Mouse (Mus musculus) gonadal fat pad, adult 2 months (tissue): ENCODE data around the gene D130052B06Rik. TPM values are rescaled to one million over a fixed set of nuclear protein-coding genes. Genes with fewer than 3 reads are reported as not detected.

Experiments used
- DNase-seq: peaks from one replicate; pipeline ENCODE4 v3.0.0-alpha.2; 2012; ENCODE audit warnings: low read depth
- polyA plus RNA-seq: library from polyadenylated mRNA; depleted of rRNA; stranded (reverse); fragments of >200 nt; gene quantifications from 2 replicates; pipeline ENCODE4 v1.2.3, GENCODE M21; 2012; rRNA removed

The D130052B06Rik gene
- polyA plus RNA-seq, result 0.19 and 0.49 TPM in 2 replicates

DNA sequence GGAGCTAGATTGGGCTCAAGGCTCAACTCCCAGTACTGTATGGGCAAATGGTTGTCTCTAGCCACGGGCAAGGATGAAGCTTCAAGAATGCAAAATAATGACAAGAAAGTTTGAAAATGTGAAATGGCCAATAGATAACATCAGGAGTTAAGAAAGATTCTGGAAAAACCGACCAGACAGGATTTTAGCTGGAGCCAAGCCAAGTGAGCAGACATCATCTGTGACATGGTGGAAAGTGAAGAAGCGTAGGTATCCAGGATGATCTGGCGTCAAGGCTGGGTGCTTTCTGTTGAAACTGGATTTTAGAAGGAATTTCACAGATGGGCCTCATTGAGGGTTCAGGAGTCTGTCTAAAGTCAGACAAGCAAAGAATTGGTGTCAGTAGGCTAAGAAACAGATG is at the start of gene D130052B06Rik:
Gene D130052B06Rik, plus strand, starts transcription at position 317 of the 400 bp plus-strand sequence.
- DNase-seq, result peak; percentile 40

DNA sequence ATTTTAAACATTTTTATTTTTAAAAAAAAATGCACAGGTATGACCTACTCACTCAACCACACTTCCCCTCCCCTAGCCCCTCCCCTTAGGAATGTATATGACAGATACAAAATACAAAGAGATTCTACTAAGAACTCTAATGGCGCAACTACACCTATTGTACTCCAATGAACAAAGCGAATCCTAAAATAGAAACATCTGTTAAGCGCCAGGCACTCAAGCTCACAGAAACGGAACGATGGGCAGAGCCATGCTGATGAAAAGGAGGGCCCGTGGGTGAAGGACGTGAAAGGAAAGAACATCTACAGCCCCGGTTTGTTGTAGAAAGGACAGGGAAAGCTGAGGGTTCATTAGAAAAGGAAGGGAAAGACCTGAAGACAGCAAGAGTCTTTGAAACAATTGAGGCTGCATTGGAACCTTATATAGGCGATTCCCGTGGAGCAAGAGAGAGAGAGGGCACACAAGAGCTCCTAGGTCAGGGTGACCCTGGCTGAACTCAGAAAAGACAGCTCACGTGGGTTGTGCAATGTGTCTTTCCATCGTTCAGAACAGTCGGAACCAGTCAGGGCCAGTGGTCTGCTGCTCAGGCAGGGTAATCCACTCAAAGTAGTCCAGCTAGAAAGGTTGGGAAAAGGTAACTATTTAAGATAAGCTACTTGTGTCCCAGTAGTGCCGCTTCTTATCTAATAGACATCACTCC is 48.1 kb upstream of the D130052B06Rik start:
- no peak for DNase-seq

DNA sequence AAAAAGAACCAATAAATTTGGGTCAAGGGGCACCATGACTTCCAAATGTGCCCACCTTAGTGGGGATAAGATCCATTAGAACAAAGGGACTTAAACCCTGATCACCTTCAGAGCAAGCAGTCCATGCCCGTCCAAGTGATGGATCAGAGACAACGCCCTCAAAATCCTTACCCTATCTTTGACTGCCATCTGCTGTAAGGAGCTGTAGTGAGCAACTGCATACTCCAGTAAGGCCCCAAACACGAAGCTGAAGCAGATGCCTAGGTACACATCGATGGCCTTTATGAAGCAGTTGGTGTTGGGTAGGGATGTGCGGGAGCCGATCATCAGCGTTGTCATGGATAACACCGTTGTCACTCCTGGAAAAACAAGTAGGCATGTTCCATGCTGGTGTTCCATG is 45.0 kb upstream of the D130052B06Rik start:
- no peak for DNase-seq

DNA sequence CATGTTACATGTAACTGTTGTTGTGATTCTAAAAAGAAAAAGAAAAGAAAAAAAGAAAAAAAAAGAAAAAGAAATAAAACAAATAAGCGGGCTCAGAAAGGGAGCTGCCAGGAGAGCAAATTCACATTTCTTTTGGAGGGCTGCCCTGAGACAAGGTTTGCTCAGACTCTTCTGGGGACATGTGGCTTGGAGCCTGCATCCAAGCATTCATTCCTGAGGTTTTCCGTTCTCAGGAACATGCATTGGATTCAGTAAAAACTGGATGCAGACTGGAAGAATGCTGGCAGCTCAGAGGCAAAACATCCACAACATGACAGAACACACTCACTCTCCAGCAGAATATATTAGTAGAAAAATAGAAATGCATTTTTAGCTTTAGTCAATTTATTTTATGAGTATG is 35.2 kb upstream of the D130052B06Rik start:
- DNase-seq, result no peak

DNA sequence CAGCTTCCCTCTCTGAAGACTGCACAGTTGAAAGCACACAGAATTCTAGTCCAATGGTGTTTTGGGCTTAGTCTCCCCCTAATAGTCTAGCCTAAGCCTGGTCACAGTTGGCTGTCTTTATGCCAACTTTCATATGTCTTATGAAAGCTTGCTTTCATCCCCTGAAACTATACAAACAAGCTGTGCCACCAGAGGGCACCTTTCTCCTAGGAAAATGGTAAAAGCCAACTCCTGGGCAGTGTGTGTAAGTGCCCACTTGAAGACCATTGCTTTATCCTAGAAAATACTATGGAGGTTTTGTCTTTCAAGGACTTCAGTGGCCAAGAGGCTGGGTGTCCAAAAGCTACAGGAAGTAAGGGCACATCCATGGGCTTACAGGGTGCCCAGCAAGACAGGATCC is 28.7 kb upstream of the D130052B06Rik start:
- DNase-seq, result no peak

DNA sequence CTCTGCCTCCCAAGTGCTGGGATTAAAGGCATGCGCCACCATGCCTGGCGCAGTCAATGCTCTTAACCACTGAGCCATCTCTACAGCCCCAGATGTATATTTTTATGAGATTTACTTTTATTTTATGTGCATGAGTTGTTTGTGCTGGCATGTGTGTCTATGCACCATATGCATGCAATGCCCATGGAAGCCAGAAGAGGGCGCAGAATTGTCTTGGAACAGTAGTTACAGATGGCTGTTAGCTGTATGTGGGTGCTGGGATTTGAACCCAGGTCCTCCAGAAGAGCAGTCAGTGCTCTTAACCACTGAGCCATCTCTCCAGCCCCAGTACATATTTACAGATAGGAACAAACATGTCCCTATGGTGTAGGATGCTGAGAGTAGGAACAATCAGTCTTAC is 24.2 kb upstream of the D130052B06Rik start:
- no peak for DNase-seq

DNA sequence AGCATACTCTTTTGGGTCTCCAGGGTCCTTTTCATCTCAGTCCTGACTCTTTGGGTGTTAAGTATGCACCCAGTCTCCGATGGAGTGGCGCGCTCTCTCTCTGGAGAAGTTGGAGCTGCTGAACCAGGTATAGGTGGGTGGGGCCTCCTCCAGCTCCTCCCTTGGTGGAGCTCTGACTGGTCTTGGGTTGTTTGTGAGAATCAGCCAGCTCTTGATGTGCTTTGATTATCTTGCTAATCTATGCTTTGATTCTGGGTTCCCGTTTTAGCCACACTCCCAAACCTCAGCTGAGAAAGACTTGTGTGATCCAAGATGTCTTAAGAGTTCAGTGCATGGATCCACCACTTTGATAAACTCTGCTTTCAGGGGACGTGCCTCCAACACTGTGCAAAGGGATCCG is 20.2 kb upstream of the D130052B06Rik start, which contains the start of gene Gabrp:
Gene Gabrp, minus strand, starts transcription at position 101 of the 400 bp plus-strand sequence.
- no peak for DNase-seq

DNA sequence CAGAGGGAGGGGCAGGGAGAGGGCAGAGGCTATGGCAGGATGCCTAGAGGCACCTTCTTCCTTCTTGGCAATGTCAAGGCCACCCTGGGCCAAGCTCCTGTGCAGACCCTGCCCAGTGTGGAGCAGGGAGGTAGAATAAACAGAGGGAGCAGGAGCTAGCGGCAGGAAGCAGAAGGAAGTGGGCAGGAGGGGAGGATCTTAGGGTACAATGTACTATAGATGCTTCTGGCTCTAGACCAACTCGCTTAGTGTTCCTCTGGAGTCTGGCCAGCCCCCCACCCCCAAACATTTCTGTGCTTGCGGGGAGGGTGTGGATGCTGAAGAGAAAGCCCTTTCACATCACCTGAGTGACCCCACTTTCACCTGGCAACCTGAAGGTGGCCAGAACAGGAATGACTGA is 19.5 kb upstream of the D130052B06Rik start:
- no peak for DNase-seq

DNA sequence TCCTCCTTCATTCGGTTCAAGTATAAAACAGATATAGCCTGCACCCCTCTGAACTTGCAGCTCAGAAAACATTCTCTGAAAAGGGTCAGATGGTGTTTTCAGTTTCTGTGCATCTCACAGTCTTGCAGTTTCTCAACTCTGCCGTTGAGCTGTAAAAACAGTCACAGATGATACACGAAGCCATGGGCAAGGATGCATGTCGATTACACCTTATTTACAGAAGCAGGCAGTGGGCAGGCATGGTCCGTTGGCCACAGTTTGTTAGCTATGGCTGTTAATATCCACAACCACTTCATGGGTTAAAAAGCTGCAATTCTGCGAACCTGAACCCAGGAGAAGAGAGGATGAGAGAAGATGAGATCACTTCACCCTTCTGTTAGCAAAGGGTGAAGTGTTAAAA is 12.5 kb upstream of the D130052B06Rik start:
- DNase-seq, result no peak

DNA sequence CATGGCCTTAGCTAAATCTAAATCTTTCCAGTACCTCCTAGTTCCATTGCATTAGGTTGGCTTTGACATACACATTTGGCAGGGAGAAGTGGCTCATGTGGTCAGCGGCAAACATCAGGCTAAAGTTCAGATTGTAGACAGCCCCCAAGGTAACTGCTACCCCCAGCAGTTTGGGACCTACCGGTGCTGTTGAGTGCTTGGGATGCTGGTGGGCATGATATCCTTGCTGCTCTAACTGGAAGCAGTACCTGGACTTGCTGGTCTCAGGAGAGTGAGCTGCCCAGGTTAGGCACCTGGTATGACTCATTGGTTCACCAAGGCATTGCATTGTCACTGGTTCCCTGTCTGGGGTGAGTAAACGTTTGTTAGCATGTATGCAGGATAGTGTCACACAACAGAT is 8.3 kb upstream of the D130052B06Rik start:
- DNase-seq, result no peak

DNA sequence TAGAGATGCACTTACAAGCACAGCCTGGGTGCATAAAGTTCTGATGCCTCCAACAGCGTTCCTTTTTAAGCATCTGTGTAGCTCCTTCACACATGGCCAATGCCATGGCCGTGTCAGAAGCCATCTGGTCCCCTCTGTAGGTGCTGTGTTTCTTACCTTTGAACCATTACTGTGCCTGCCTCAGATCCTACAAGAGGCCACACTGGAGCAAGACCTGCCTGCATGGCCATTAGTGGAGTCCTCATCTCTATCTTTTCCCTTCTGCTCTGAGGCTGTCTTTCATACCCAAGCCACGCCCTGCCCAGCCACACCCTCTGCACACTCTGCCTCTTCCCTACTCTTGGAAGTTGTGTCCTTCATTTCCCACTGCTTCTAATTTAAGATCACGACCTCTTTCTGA is 6.3 kb upstream of the D130052B06Rik start:
- no peak for DNase-seq

DNA sequence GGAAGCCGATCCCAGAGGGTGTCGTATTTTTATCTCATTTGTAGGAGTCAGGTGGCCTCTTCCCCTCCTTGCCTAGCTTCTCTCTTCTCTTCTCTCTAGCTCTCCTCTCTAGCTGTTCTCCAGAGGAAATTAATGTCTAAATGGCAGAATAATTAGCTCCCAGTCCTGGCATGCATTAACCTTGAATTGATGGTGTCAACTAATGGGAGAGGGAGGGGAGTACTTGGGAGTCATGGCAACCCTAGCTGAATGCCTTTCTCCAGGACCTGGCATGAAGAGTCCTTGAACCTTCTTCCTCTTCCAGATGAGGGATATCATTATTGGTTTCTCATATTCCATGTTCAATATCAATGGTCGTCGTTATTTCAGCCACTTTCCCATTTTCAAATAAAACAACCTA is 2.4 kb upstream of the D130052B06Rik start:
- no peak for DNase-seq

DNA sequence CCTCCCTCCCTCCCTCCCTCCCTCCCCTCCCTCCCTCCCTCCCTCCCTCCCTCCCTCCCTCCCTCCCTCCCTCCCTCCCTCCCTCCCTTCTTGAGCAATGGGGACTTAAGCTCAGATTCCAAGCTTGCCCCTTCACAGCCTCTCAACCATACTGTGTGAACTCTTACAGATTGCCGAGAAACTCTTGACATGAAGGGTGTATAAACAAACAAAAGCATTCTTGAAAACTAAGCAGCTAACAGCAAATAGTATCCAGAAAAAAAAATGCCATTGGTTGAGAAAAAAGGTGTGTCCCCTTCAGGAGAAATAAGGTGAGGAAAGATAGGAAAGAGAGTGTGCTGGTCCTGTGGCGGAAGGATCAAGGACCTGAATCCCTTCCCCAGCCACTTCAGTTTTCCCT is 4.1 kb downstream of the D130052B06Rik start:
- DNase-seq, result no peak

DNA sequence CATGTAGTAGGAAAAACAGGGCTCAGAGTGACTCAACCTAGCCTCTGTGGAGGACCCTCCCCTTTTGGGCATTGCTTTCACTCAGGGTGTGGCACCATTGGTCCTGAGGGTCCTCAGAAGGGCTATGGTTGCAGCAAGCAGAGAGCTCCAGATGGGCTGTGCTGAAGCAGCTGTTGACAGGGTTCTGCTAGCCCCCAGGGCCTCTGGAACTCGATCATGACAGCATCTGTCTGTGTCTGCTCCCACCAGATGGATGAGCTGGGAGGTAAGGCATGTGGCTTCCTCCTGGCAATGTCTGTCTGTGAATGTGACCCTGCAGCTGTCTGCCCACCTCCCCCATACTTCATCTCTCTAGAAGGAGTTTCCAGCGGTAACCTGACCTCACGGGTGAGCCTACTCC is 8.7 kb downstream of the D130052B06Rik start:
- DNase-seq, result no peak

DNA sequence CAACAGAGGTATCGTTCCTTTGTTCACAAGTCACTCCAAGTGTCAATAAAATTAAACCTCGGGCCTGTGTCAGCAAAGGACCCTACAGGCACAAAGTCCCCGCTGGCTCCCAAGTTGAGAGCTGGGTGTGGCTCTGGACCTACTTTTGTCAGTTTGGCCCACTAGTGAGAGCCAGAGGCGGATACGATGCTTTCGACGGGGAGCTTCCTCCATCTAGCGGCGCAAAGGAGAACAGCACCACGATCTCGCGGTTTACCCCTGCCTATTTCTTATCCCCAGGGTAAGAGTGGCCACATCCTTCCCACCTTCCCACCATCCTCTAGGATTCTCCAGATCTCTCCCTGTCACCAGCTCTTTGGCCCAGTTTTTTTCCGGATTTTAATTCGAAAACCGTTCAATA is 15.1 kb downstream of the D130052B06Rik start:
- DNase-seq, result no peak

DNA sequence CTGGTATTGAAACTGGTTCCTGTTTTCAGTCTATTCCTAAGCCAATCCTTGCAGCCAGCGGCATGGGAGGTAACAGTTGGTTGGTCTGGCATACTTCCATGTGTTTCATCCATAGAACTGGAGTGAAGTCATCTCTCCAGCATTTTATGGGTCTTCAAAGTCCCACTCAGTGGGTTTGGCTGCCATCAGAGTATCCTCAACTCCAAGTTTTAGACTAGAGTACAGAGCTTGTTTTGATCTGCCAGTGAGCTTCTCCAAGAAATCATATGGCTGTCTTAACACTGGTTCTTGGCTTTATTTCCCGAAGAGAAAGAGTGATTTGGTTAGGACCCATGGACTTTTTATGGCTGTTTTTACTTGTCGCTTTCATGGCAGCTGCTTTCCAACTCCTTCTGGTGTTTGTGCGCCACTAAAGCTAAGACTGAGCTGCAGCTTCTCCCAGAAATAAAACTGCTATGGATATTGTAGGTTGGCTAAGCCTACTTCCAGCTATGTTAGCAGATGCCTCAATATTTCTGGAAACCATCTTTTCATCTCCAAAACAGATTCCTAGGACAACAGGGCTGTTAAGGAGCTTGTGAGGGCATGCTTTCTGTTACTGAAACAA is 28.1 kb downstream of the D130052B06Rik start:
- no peak for DNase-seq

DNA sequence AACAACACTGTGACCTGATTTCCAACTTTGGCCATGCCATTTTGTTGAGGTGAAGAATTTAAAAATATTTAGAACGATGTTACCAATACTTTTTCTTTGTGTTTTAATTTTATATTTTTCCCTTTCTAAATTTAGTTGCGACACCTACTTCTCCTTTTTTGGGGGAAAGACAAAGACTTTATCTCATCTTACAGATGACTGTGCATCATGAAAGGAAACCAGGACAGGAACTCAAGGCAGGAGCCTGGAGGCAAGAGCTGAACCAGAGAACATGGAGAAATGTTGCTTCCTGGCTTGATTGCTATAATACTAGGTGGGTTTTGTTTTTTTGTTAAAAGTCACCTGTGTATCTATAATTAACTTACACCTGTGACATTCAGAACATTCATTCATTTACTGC is 38.0 kb downstream of the D130052B06Rik start:
- DNase-seq, result no peak

DNA sequence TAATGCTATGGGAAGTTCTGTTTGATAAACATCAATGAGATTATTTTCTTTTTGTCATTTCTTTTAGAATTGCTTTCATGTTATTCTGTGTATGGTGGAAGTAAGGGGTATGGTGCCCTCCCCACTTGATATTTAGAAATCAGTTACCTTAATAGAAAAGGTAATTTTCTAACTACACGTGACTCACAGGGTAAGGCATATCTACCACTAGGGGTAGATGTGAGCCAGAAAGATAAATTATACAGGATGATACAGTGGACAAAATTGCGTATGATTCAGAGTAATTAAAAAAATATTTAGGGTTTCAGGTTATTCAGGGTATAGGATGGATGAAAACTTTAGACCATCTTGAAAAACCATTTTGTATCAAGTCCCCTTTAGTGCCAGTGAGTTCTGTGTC is 50.3 kb downstream of the D130052B06Rik start:
- DNase-seq, result no peak

DNA sequence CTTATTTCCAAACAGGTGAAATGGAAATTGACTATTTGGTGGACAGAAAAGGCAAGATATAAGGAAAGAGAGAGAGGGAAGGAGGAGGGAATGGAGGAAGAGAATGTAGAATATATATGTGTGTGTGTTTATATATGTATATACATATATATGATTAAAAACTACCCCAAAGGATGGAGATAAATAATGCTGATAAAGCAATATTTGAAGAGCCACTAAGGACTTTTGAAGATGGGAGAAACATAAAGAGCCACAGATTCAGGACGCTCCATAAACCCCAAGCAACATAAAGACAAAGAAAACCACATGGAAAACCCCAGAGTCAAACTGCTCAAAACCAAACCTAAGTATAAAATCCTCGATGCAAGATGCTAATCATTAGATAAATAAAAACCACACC is 55.4 kb downstream of the D130052B06Rik start:
- DNase-seq, result no peak

DNA sequence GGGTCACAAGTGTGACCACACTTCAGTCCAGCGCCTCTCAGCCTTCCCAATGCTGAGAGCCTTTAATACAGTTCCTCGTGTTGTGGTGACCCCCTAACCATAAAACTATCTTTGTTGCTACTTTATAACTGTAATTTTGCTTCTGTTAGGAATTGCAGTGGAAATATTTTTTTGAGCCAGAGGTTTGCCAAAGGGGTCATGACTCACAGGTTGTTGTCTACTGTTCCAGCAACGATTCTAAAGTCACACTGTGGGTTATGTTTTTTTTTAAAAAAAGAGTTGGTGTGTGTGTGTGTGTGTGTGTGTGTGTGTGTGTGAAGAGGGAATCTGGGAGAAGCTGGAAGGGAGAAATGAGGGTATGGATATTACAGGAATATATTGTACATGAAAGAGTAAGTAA is 56.1 kb downstream of the D130052B06Rik start:
- DNase-seq, result no peak

DNA sequence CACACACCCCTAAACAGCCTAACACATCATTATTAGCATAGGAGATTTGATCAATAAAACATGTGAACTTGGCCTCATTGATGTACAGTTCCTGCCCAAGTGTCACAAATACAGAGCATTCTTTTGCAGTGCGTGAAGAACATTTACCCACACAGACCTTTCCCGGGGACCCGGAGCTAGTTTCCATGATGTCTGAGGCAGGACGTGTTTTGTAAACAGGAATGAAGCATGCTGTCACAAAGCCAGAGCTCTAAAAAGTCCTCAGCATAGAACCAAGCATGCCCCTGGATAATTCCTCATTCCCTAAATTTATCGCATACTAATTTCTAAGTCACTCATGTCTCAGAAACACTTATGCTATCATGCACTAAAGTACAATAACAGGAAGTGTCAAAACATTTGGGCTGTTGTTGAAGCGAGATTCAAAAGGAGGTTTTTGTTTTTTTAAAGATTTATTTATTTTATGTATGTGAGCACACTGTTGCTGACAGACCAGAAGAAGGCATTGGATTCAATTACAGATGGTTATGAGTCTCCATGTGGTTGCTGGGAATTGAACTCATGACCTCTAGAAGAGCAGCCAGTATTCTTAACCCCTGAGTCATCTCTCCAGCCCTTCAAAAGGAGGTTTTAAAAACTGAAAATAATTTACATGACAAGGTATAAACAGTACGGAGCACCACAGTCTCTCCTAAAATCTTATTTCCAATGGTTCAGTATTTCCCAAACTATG is 56.9 kb downstream of the D130052B06Rik start:
- DNase-seq, result no peak

DNA sequence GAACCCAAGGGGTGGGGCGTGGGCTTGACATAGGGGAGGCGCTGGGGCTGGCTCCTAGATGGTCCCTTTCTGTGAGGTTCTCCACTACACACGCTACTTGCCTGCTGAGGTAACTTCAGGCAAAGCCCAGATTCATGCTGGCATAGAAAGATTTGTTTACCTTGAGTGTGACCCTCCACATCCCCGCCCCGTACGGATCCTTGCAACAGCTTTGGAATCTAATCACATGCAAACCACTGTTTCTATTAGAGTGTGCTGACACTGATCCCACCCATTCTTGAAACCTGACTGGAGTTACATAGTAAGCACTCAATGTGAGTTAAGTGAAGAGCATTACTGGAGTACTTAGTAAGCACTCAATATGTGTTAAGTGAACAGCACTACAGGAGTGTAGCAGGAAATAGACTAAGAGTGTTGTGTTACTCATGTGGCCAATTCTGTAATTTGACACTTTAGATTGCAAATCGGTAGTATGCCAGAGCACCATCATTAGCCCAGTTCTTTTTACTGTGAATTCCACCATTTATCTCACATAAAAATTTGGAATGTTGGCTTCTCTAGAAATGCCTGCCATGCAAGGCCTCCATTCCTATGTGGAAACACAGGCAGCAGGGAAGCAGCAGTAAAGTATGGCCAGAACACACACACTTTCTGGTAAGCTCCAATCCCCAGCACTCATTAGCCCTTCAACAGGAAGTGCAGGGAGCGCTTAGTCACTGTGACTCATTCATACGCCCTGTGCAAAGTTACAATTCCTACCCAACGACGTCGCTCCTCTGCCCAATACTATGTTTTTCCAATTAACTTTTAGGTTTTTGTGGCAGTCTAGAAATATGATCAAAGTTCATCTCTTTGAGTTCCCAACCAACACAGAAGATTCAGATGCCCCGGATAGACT is 61.2 kb downstream of the D130052B06Rik start:
- no peak for DNase-seq
